Mouse (Mus musculus) CH12F3 (cell line): ENCODE measurements around the gene Meiob.

Experiments used
- in situ Hi-C: fragments of 300-500 bp; cut with MboI; formaldehyde crosslinking; loops from 2 replicates; pipeline ENCODE4 v1.14.3; 2020; ENCODE audit warnings: low sequenced_read_pairs

The Meiob gene

DNA sequence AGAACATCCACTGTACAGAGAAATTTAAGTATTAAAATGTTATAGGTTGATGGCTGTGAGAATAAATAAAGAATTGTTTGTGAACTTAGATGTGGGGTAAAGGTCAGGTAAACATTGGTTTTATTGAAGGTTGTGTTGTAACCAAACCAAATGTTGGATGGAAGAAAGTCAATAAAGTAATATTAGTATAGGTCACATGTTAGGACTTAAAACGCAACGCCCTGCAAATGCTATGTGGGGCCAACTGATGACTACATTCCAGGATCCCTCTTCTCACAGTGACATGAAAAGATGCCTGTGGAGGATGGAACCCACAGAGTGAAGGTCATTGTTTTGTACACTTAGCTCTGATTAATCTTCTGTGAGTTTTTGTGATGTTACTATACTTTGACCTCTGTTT is 15.4 kb downstream of the Meiob start:
- in situ Hi-C loops: no loop called here

DNA sequence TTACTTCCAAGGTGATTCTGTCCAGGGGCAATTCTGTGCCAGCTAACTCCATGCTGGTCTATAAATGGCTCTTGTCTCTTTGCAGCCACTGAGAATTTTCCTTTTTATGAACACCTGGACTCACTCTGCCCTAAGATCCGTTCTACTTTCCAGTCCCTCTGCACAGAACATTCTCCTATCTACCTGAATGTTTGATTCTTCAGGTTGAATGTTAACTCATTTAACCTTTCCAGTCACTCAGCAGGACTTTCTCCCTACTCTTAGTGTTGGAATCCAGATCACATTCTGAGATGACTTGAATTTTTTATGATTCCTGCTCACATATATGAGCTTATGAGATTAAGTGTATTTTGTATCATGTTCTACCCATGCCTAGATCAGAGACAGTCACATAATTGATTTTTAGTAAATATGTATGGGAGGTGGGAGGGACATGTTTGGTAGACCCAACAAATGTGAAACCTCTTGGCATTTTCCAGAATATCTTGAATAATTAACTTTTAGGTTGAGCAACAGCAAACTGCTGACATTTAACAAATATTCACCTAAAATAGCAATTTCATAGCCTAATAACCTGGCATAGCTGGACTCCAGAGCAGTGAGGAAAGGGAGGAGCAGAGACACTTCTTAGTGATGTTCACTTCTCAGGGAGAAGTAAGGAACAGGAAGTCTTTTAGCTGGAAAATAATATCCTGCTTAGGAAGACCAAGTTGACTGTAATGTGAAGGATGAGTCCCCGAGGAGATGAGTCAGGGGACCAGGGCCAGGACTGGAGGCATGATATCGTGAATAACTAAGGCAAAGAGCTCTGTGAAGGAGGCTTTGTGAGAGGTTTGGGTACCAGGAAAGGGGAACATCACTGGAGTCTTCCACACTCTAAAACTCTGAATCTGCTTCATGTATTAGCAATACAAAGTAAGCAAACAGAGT is 17.5 kb downstream of the Meiob start:
- in situ Hi-C loops: no loop called here

GRCm38 (mm10) chr17:24839842-24840241 is 35.8 kb downstream of the Meiob start, which contains the start of gene Hagh:
Hagh (plus strand) TSS chr17:24840143.
- in situ Hi-C loops: no loop called here

DNA sequence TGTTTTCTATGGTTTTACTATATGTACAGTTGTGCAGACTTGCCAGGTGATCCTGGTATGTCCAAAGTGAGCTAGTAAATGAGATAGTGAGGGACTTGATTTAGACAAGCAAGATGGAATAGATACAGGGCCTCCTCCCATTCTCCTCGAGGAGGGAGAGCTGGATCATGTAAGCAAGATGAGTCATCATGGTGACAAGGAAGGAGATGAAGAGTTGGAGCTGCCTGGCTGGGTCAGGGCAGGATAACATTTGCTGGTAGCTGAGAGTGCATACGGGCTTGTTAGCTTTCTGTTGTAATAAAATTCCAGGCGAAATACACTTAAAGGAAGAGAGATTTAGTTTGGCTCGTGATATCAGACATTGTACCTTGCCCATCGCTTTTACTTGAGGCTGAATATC is 36.3 kb downstream of the Meiob start:
- in situ Hi-C loops: no loop called here

GRCm38 (mm10) chr17:24841133-24841532 is 37.0 kb downstream of the Meiob start:
- in situ Hi-C loops: no loop called here

DNA sequence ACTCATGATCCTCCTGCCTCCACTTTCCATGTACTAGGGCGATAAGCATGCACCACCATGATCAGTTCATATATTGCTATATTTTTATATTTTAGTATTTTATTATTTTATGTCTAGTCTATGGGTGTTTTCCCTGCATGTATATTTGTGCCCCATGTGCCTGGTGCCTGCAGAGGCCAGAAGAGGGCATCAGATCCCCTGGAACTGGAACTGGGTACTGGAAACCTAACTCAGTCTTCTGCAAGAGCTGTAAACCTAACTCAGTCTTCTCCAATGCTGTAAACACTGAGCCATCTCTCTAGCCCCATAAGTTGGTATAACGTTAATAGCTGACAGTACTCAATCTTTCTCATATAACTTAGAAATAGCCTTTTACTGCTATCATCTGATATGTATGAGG is 38.5 kb downstream of the Meiob start:
- in situ Hi-C loops: no loop called here

DNA sequence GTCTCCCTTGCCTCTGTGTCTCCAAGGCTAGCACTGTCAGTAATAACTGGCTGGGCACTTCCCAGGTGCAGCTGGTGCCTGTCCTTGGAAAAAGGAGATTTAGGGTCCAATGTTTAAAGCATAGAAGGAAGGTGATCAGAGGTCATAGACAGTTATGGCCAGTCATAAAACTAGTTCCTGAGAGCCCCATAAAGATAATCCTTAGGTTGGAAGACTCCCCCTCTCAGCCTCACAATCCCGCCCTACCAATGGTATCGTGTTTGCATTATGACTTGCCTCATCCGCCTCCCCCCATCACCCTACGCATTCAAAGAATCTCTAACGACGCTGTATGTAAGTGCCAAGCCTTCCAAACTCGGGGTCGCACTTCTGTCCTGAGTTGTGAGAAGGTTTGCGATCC is 40.4 kb downstream of the Meiob start:
- in situ Hi-C loops: no loop called here

- in situ Hi-C loops: no loop called here
Measured at GRCm38 (mm10) chr17:24847386-24847785, 43.3 kb downstream of the Meiob start.

DNA sequence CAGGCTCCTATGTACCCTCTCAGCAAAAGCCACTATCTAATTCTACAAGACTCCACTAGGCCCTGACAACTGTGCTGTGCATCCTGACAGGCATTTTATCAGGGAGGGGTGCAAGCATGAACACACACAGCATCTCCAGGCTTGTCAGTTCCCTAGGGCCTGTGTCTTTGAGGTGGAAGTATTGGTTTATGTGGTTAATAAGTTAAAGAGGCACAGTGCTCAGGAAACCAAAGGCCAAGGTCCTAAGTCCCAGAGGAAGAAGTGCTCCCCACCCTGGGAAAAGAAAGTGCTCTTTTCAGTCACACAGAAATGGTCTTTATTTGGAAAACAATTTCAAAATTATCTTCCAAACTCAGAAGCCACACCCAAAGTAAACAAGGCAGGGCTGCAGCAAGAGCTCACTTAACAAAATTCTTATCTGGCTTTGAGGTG is 44.5 kb downstream of the Meiob start:
- in situ Hi-C loops: no loop called here

DNA sequence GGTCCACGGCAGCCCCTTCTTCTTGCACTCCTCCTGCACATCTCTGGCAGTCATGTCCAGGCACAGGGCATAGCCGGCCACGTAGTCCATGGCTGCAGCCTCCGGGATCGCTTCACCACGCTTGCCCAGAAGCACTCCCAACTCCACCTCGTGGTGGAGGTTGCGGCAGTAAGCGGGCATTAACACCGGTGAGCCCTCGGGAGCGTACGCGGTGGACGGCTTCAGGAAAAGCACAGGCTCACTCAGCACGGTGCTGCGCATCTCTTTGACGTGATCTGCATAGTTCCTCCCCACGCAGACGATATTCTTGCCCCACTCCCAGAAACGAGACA is 45.6 kb downstream of the Meiob start:
- in situ Hi-C loops: no loop called here

DNA sequence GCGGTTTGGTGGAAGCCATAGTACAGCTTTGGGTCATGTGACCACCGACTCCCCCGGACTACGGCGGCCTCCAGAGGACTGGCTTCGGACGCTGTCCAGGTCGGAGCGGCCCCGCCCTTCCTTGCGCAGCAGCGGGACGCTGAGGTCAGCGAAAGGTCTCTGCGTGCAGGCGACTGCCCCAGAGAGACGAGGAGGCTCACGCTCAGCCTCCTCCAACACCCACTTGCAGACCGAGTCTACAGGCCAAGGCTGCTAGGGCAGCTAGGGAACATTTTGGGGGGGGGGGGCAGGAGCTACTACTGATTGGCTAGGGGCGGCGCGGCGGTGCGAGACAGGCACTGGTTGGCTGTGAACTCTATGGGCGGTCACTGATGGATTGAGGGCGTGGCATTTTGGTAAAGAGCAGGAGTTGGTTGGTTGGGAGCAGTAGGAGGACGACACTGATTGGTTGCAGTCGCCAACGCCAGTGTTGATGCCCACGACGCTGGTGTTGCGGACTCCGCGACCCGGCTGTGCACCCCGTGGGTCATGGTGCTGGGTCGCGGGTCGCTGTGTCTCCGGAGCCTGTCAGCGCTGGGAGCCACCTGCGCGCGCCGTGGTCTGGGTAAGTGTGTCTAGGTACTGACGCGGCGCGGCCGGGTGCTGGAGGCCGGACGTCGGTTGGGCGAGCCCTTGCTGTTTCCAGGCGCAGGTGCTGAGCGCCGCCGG is 46.1 kb downstream of the Meiob start, which contains the start of gene Fahd1:
Gene Fahd1 (minus strand): TSS at position 300 of the 708 bp plus-strand sequence.
- in situ Hi-C loops: no loop called here

- in situ Hi-C loops: no loop called here
Measured at GRCm38 (mm10) chr17:24850773-24851127, 46.7 kb downstream of the Meiob start.

- in situ Hi-C loops: no loop called here
Measured at GRCm38 (mm10) chr17:24851381-24852125, 47.5 kb downstream of the Meiob start.

DNA sequence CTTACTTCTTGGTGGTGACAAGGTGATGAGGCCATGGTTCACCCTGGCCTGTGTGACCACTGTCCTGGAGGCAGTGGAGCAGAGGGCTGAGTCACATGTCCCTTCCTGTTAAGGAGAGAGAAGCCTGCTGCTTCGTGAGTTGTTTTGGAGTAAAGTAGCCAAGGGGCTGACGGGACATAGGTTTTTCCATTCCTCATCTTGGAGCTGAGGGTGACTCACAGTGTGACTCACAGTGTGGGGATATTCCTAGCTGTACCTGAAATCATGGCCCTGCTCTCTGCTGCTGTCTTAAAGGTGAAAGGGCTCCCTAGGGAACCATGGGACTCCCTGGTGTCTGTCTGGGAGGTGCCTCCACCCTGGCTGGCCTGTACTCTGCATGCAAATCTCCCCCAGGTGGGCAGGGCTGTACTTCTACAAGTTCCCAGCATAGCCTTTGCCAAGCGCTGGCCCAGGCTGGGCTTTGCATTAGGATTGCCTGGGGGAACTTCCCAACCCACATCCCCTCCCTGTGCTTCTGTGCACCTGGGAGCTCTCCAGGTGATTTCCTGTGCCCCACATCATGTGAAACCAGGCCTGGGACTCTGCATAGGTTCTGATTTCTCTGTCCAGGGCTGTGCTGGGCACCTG is 51.9 kb downstream of the Meiob start:
- in situ Hi-C loops: no loop called here

DNA sequence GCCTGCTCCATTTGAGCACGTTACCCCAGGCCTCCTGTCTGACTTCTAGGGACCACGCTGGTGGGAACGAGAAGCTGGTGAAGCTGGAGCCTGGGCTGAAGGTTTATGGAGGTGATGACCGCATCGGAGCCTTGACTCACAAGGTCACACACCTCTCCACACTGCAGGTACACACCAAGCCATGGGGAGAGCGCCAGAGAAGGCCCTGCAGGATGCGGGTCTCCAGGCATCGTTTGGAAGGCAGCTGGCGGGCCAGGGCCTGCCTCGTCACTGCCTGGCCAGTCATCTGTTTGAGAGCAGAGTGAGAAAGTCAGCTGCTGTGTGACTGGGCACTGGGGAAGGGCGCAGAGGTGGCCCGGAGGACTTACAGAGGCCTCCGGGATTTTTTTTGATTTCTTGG is 52.5 kb downstream of the Meiob start:
- in situ Hi-C loops: no loop called here

- in situ Hi-C loops: no loop called here
Measured at GRCm38 (mm10) chr17:24857831-24858470, 53.9 kb downstream of the Meiob start.

DNA sequence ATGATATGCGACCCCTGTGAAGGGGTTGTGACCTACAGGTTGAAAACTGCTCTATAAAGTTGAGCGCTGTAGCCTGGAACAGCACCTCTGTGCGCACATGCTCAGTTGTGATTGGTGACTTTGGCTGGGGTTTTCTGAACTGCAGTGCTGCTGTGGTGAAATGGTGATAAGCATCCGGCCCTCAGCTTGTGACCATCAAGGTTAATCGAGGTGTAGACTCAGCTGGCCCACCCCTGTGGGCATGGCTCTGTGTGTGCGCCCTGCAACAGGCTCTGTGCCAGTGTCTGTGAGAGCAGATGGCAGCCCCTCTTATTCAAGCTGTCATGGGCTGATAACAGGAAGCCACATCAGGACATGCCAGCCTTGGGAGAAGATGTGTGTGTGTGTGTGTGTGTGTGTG is 54.9 kb downstream of the Meiob start:
- in situ Hi-C loops: no loop called here

DNA sequence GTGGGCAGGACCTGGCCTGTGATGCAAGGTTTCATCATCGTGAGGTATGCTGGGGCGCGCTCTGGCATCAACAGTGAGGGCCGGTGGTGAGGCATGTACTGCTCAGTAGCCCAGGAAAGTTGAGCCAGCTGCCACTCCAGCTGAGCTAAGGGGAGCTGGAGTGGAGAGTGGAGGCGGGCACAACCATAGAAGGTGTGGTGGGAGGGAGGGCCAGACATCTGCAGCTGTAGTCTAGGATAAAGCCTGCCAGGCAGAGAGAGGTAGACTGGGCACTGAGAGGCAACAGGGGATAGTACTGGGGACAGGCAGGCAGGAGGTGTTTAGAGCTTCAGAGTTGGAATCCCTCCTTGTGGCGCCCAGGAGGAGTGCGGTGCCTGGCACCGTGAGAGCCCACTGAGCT is 56.0 kb downstream of the Meiob start:
- in situ Hi-C loops: no loop called here

DNA sequence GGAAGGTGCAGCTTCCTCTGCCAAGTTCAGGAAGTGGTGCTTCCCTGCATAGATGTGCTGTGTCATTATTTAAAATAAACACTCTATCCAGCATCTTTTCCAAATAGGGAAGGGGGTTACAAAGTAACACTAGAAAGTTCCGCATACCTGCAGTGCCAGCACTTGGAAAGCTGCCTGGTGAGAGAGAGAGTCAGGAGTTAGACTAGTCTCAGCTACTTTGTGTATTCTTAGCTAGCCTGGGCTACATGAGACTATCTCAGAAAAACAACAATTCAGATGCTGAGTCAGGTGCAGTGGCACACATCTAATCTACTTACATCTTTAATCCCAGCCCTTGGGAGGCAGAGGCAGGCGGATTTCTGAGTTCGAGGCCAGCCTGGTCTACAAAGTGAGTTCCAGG is 57.7 kb downstream of the Meiob start:
- in situ Hi-C loops: no loop called here

- in situ Hi-C loops: no loop called here
Measured at GRCm38 (mm10) chr17:24865776-24866175, 61.7 kb downstream of the Meiob start, which contains the start of gene Igfals. Igfals (plus strand) TSS chr17:24865997.
